Mouse (Mus musculus) liver (tissue): ENCODE results near the gene Aldh16a1.
A peak's percentile ranks its signal among the peaks of the same experiment; 100 is the strongest.
"Not testable (repeated sequence)": the region's sequence is repeated elsewhere in the genome, so short reads cannot be mapped to it uniquely, and the experiment has no call there.

Experiments
- DNase-seq: peaks from one replicate; pipeline ENCODE4 v3.0.0-alpha.2; 2020; ENCODE audit warnings: mixed read lengths

The Aldh16a1 gene

GRCm38 (mm10) chr7:45155590-45155989 lies 1.2 kb upstream of the Aldh16a1 start:
- DNase-seq, result no peak

GRCm38 (mm10) chr7:45154993-45155514 lies 670 bp upstream of the Aldh16a1 start:
- peak; percentile 70 for DNase-seq

- no peak for DNase-seq
Measured at GRCm38 (mm10) chr7:45153586-45153985, 798 bp downstream of the Aldh16a1 start.

GRCm38 (mm10) chr7:45153052-45153451 lies 1.3 kb downstream of the Aldh16a1 start:
- DNase-seq, result not testable (repeated sequence)

GRCm38 (mm10) chr7:45151303-45151702 lies 3.1 kb downstream of the Aldh16a1 start:
- no peak for DNase-seq

- DNase-seq, result no peak
Measured at GRCm38 (mm10) chr7:45150321-45150720, 4.1 kb downstream of the Aldh16a1 start.

GRCm38 (mm10) chr7:45149545-45149944 lies 4.8 kb downstream of the Aldh16a1 start:
- DNase-seq, result no peak

- DNase-seq, result no peak
Measured at GRCm38 (mm10) chr7:45148534-45149098, 5.8 kb downstream of the Aldh16a1 start.

GRCm38 (mm10) chr7:45147899-45148298 lies 6.5 kb downstream of the Aldh16a1 start:
- no peak for DNase-seq

- no peak for DNase-seq
Measured at GRCm38 (mm10) chr7:45147267-45147666, 7.1 kb downstream of the Aldh16a1 start.

- no peak for DNase-seq
Measured at GRCm38 (mm10) chr7:45145460-45145859, 8.9 kb downstream of the Aldh16a1 start.

GRCm38 (mm10) chr7:45144368-45145174 lies 9.8 kb downstream of the Aldh16a1 start:
- no peak for DNase-seq

GRCm38 (mm10) chr7:45141914-45142313 lies 12.5 kb downstream of the Aldh16a1 start:
- no peak for DNase-seq

- DNase-seq, result no peak
Measured at GRCm38 (mm10) chr7:45141319-45141718, 13.1 kb downstream of the Aldh16a1 start.

GRCm38 (mm10) chr7:45139904-45140723 lies 14.3 kb downstream of the Aldh16a1 start:
- DNase-seq, result no peak

GRCm38 (mm10) chr7:45138403-45138802 lies 16.0 kb downstream of the Aldh16a1 start:
- DNase-seq, result no peak

- peak; percentile 60 for DNase-seq
Measured at GRCm38 (mm10) chr7:45137171-45138006, 17.0 kb downstream of the Aldh16a1 start.

GRCm38 (mm10) chr7:45135993-45136567 lies 18.3 kb downstream of the Aldh16a1 start, which contains the start of the genes Gm45713 and Flt3l:
TSS of gene Gm45713 (minus strand) at chr7:45136231.
TSS of gene Flt3l (minus strand) at chr7:45136432.
- DNase-seq, result peak; percentile 89

- peak; percentile 52 for DNase-seq
Measured at GRCm38 (mm10) chr7:45135370-45135769, 19.0 kb downstream of the Aldh16a1 start.

- DNase-seq, result peak; percentile 84
Measured at GRCm38 (mm10) chr7:45134544-45135026, 19.8 kb downstream of the Aldh16a1 start.

GRCm38 (mm10) chr7:45133446-45134159 lies 20.8 kb downstream of the Aldh16a1 start:
- DNase-seq, result no peak
